Mouse (Mus musculus) neutrophil, adult 65 days (primary cell): Measurements from ENCODE around the gene Serpinb8. TPM values are rescaled to one million over a fixed set of nuclear protein-coding genes. Genes with fewer than 3 reads are reported as not detected.

Source experiments
- total RNA-seq: library from RNA; stranded (reverse); gene quantifications from 2 replicates; pipeline ENCODE4 v1.2.4, GENCODE M21; 2023

Serpinb8 gene
- total RNA-seq: 5.2 TPM in 2 replicates

GRCm38 (mm10) chr1:107589691-107590470 lies at the start of gene Serpinb8:
Serpinb8 (plus strand) TSS chr1:107590006.

Other genes starting within 250 kb of the Serpinb8 start
- not detected in 2 replicates for gene Serpinb11, start 228.8 kb upstream of the Serpinb8 start, total RNA-seq
- not detected in 2 replicates for gene Serpinb7, start 190.4 kb upstream of the Serpinb8 start, total RNA-seq
- 7.0 and 9.0 TPM in 2 replicates for gene Serpinb2, start 78.6 kb upstream of the Serpinb8 start, total RNA-seq